Mouse (Mus musculus): ENCODE measurements at regions not wholly inside any gene's neighbourhood (a gene's known extent, or its start where the extent isn't known, plus 50 kb on each side); places are given as distances from the start of the nearest gene placed in this dataset.

DNA sequence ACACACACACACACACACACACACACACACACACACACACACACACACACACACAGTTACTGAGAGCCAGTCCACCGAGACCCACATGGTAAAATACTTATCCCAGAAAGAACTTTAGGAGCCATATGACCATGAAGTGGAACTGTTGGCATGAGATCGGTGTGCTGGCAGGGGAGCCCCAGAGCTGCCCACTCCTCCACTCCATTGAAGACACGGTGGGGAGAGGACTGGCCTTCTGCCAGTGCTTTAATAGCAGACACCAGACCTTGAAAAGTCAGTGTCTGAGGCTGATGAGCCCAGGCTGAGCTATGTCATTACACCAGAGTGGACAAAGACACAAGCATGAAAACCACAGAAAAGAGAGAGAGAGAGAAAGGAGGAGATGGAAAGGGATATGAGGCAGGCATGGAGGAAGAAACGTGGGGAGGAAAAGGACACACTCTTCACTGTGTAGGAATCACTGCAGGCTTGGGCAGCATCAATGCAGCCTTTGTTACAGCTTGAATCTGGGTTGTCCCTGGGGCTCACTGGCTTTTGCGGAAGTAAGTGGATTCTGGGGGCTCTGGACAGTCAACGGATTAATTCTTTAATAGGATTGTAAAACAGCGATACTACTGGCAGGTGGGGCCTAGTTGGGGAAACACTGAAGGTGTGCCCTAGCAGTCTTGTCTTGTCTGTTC, 64.2 kb upstream of the Lrpap1 start:
- no peak for TF ChIP-seq POLR2A (IDR thresholded peaks at IDR 0.05; ENCODE audit: low read depth, low read length)
- no peak for TF ChIP-seq CTCF (conservative IDR thresholded peaks at IDR 0.05; ENCODE audit: insufficient read depth, insufficient read length, low read depth, low read length)

All from kidney, adult 2 months (tissue).